Mouse (Mus musculus) telencephalon, adult 2 months (tissue): ENCODE measurements at regions not wholly inside any gene's neighbourhood (a gene's known extent, or its start where the extent isn't known, plus 50 kb on each side); places are given as distances from the start of the nearest gene placed in this dataset.

ENCODE experiments used
- DNase-seq: peaks from one replicate; pipeline ENCODE4 v3.0.0-alpha.2; 2011; ENCODE audit warnings: low read depth, low spot score

GRCm38 (mm10) chr9:31794911-31795310 is 118.4 kb downstream of the Barx2 start:
- peak; percentile 85 for DNase-seq

- no peak for DNase-seq
Observed at GRCm38 (mm10) chr9:31775956-31776355, 137.3 kb downstream of the Barx2 start.

GRCm38 (mm10) chr9:31765401-31765800 is 147.9 kb downstream of the Barx2 start:
- no peak for DNase-seq

- DNase-seq = peak; percentile 2
Observed at GRCm38 (mm10) chr9:31757894-31758561, 155.2 kb downstream of the Barx2 start.

- DNase-seq = peak; percentile 35
Observed at GRCm38 (mm10) chr9:31730443-31730842, 182.8 kb downstream of the Barx2 start.

GRCm38 (mm10) chr9:31719309-31719708 is 194.0 kb downstream of the Barx2 start:
- no peak for DNase-seq

GRCm38 (mm10) chr9:31710022-31710421 is 203.2 kb downstream of the Barx2 start:
- no peak for DNase-seq

GRCm38 (mm10) chr9:31706688-31707087 is 206.6 kb downstream of the Barx2 start:
- DNase-seq = no peak

GRCm38 (mm10) chr9:31690921-31691475 is 222.3 kb downstream of the Barx2 start:
- DNase-seq = no peak

GRCm38 (mm10) chr9:31688398-31688705 is 224.1 kb upstream of the Tmem45b start:
- no peak for DNase-seq

- DNase-seq = no peak
Observed at GRCm38 (mm10) chr9:31687686-31688397, 223.6 kb upstream of the Tmem45b start.

GRCm38 (mm10) chr9:31686466-31686865 is 222.2 kb upstream of the Tmem45b start:
- no peak for DNase-seq

- no peak for DNase-seq
Observed at GRCm38 (mm10) chr9:31684812-31685188, 220.5 kb upstream of the Tmem45b start.

GRCm38 (mm10) chr9:31684099-31684811 is 220.0 kb upstream of the Tmem45b start:
- DNase-seq = no peak

GRCm38 (mm10) chr9:31683302-31684081 is 219.2 kb upstream of the Tmem45b start:
- DNase-seq = no peak

- no peak for DNase-seq
Observed at GRCm38 (mm10) chr9:31682893-31683292, 218.6 kb upstream of the Tmem45b start.

- peak; percentile 32 for DNase-seq
Observed at GRCm38 (mm10) chr9:31677150-31677549, 212.9 kb upstream of the Tmem45b start.

GRCm38 (mm10) chr9:31659026-31659425 is 194.8 kb upstream of the Tmem45b start:
- no peak for DNase-seq

- DNase-seq = no peak
Observed at GRCm38 (mm10) chr9:31657612-31658011, 193.3 kb upstream of the Tmem45b start.

- DNase-seq = no peak
Observed at GRCm38 (mm10) chr9:31656676-31657075, 192.4 kb upstream of the Tmem45b start.

- DNase-seq = no peak
Observed at GRCm38 (mm10) chr9:31654747-31655146, 190.5 kb upstream of the Tmem45b start.

- DNase-seq = no peak
Observed at GRCm38 (mm10) chr9:31654213-31654612, 190.0 kb upstream of the Tmem45b start.
